Mouse (Mus musculus) spleen, postnatal 14 days (tissue): Measurements from ENCODE around the gene Scnn1a.
"Not testable (repeated sequence)": the region's sequence is repeated elsewhere in the genome, so short reads cannot be mapped to it uniquely, and the experiment has no call there.

Experiments used
- DNase-seq, 2 experiments: peaks; one replicate each; pipeline ENCODE4 v3.0.0; 2021 to 2022; ENCODE audit warnings: low spot score in 2 of 2

Gene Scnn1a

DNA sequence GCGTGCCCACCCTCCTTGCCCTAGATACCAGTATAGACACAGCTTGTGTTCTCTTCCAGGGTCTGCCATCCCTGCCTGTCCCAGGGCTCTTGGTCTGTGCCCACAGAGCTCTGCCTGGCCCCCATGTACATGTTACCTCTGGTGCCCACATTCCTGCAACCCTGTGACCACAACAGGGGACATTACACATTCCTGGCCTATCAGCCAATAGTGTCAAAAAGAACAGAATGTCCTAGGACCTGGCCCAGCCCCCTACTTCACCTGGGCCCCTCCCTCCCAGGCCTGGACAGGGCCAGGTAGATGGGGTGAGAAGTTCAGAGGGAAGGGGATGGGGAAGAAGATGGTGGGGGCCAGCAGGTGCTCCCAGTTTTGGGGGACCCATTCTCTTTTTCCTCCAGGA lies at the start of gene Scnn1a:
TSS of gene Scnn1a (plus strand) at position 337 of the 400 bp plus-strand sequence.
- DNase-seq = no peak

DNA sequence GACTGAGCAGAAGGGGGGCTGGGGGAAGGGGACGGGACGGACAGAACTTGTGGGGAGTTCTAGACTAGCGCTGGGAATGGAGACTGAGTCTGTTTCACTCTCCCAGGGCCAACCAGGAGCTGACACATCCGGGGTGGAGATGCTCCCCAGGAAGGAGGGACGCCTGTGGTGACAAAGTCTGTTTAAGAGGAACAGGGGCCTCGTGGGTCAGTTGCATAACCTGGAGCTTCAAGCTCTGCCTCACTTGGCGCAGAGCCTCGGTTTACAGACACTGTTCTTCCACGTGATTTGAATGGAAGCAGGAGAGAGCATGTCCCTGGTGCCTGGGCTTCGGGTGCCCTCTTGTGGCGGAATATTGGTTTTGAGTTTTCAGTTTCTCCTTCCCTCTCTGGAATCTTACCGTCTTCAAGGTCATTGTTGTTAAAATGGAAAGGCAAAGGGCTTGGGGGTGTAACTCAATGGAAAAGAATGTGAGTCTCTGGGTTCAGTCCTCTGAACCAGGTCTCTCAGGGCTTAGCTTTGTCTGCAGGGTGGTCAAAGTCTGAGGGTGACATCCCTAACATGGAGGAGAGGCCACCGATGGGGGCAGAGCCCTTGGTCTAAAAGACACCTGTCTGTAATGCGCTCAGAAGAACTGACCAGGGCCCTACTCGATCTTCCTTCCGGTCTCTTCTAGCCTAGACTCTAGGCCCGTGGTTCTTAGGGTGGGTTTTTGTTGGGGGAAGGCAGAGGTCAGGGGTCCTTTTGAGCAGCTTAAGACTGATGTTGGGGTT lies 48.8 kb upstream of the Scnn1a start:
- DNase-seq = peak; percentile 59 to 76

DNA sequence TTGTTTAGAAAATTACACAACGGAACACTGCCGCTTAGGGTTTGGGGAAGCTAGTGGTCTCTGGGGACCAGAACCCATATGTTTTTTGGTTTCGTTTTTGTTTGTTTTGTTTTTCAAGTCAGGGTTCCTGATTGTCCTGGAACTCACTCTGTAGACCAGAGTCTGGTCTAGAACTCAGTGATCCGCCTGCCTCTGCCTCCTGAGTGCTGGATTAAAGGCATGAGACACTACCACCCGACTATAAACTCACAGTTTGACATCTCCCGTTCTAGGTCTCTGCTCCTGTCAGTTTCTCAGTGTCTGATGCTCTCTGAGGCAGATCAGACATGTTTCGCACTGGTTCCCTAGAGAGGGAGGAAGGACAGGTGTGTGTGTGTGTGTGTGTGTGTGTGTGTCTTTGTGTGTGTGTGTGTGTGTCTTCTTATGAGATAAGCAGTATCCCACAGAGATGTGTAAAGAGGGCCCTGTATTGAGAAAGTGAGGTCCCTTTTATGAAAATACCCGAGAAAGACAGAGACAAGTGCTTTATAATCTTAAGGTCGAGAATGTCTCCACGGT lies 48.2 kb upstream of the Scnn1a start:
- DNase-seq = no peak

DNA sequence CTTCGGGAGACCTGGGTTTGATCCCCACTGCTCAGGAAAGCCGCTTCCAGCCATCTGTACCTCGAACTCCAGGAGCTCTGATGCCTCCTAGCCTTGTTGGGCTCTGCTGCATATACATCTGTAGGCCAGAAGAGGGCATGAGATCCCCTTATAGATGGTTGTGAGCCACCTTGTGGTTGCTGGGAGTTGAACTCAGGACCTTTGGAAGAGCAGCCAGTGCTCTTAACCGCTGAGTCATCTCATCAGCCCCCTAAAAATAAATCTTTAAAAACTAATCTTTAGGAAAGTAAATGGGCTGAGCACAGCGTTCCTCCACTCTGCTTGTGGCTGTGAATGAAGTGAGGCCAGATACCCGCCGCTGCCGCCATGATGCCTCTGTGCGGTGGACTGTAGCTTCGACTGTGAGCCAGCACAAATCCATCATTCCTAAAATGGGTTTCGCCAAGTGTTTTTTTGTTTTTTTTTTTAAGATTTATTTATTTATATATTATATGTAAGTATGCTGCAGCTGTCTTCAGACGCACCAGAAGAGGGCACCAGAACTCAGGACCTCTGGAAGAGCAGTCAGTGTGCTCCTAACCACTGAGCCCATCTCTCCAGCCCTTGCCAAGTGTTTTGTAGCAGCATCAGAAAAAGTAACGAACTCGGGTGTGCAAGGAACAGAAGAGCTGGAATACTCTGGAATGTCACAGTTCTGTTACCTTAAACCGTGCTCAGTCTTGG lies 45.5 kb upstream of the Scnn1a start:
- no peak for DNase-seq

DNA sequence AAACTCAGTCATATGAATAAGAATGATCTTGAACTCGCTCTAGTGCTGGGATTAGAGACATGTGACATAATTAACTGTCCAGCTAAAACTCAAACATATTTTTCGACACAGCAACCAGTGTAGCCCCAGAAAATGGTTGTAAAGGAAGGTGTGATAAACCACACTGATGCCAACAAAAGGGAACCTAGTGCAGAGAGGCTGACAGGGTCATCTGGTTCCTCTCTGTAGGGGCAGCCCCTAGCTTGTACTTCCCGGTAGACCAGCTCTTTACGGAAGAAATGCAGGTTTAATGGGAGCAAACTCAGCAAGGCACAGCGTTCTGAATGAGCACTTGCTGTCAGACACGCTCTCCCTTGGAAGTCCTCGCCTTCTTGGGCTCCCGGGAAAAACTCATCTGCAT lies 40.7 kb upstream of the Scnn1a start:
- no peak for DNase-seq

DNA sequence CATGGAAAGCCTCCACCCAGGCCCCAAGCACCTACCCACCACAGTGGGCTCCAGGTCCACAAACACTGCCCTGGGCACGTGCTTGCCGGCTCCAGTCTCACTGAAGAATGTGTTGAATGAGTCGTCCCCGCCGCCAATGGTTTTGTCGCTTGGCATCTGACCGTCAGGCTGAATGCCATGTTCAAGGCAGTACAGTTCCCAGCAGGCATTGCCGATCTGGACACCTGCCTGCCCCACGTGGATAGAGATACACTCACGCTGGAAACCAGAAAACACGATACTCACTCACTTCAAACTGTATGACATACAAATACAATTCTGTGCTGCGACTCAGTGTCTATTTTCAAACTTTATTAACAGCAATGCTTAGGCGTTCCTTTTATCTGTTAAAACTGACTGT lies 37.7 kb upstream of the Scnn1a start:
- DNase-seq = not testable (repeated sequence)

DNA sequence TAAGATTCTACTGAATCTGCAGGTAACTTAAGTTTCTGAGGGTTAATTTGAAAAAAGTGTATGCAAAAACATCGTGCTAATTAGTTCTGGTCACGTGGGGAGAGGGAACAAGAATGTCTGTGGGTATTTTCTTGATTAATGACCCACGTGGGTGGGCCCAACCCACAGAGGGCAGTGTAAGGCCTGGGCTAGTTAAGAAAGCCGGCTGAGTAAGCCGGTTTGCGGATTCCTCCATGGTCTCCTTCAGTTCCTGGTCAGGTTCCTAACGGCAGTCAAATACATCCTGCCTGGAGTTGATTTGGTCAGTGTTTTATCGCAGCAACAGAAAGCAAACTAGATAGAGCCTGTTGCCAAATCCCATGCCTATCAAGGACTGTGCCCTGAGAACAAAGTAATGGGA lies 36.2 kb upstream of the Scnn1a start:
- no peak for DNase-seq

DNA sequence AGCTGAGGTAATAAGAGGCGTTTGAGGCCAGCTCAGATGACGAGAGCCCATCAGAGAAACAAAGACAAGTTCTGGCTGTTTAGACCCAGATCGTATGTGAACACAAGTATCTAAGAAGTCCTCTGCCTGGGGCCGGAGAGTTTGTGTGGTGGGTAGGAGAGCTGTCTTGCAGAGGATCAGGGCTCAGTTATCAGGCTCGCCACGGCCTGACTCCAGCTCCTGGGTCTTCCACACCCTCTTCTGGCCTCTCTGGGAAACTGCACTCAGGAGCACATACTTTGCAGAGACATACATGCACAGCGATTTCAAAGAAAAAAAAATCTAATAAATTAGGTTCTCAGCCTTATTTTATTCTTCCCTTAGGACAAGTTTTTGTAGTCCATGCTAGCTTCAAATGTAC lies 35.7 kb upstream of the Scnn1a start:
- no peak for DNase-seq

DNA sequence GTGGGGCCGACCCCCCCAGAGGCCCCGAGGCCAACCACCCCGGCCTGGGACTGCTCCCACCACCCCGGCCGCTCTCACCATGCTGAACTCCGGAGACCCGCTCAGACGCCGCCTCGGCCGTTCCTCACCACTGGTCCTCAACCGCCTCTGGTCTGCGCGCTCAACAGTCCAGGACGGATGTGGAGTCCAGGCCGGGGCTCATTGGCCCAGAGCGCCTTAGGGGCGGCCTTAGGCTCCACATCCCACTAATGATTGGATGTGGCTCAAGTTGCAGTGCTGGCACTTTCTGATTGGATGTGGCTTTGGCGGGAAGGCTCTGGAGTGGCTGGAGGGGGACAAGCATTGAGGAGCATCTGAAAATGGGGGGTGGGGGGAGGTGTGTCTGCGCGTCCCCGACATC lies 34.6 kb upstream of the Scnn1a start, which contains the start of gene Tuba3a:
TSS of gene Tuba3a (minus strand) at position 153 of the 400 bp plus-strand sequence.
- no peak for DNase-seq

DNA sequence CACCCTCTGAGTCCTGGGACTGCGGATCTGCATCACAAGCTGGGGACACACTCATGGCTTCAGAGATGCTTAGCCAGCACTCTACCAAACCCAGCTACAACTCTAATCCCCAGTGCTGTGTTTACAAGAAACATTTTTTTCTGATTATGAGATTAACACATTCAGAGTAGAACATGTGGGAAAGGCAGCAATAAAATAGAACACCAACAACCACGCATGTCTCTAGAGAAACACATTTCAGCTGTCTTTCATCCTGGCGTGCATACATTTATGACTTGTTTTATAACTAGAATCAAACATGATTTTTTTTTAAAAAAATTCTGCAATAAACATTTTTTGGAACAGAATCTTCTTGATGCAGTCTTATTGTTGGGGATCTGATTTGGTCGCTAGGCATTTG lies 33.5 kb upstream of the Scnn1a start:
- no peak for DNase-seq

DNA sequence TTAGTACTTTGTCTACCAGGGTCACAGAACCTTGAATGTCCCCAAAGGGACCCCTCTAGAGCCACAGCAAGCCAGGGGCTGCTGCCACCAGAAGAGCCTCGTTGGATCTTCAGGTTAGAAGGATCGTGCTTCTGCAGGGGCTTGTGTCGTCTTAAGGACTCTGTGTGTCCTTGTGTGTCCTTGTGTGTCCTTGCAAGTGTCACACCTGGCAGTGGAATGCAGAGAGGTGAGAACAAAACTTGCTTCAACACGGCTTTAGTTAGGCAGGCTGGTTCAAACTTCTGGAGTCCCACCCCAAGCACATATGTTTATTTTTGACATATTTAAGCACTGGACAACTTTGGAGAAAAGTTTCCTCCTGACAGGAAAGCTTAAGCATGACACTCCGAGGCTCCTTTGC lies 31.7 kb upstream of the Scnn1a start:
- no peak for DNase-seq

DNA sequence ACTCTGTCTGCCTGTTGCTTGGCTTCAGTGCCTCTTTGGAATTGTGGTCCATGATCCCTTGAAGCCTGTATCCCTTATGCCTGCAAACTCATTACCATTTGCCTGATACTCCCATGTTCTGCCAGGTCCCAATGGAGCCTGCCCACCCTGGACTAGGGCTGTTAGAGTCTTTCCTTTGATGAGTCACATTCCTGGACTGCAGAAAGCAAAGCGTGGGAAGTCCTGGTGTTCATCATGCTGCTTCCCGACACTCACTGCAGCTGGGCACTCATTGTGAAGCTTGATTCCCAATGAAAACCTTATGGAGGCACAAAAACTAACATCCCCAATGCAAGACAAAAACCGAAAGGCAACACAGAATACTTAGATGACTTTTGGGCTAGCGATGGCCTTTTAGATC lies 29.1 kb upstream of the Scnn1a start:
- DNase-seq = no peak

DNA sequence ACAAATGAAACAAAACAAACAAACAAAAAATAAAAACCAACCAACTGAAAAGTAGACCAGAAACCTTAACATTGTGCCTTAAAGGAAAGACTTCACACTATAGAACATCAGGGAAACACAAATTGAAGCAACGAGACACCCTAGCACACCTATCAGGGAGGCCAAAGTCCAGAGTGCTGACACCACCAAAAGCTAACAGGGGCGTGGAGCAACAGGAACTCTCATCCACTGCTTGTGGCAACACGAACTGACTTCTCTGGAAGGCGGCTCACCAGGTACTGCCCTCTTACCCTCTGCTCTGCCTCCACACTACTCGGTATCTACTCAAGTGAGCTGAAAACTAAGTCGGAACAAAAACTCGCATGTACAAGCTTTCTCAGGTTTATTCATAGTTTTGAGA lies 28.2 kb upstream of the Scnn1a start:
- DNase-seq = no peak

DNA sequence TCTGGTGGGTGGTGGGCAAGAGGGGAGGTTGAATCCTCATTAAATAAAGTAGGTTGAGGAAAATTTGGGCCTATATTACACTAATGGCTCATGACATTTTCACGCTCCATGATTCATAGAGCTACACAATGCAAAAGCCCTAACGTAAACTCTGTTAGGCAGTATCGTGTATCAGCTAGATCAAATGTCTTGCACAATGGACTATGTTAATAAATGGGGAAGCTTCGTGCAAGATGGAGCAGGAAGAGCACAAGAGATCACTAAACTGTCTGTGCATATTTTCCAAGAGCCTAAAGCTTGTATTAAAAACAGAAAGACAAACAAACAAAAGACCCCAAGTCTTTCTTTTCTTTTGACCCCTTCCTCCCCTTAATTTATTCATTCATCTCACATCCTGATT lies 26.4 kb upstream of the Scnn1a start:
- DNase-seq = no peak

DNA sequence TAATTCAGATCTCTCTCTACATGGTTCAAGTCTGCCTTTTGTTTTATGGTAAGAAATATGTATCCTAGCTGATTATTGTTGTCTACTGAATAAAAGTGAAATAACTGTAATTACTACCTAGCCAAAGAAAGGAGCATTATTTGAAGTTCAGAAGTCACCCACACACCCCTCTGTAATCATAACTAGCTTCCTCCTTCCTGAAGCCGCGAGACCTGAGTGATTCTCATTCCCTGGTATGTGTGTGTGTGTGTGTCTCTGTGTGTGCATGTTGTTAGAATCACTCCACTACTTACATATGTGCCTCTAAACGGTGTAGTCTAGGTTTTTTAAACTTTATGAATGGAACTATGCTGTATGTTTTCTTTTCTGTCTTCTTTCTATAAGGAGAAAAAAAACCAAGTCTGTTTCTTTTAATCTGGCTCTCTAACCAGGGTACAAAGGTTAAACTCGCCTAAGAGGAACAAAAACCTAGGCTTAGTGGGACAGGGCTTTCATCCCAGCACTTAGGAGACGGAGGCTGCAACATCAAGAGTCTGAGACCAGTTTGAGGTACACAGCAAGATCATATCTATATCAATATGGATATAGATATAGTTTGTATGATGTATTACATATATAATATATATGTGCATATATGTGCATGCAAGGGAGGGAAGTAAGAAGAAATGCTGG lies 23.2 kb upstream of the Scnn1a start:
- DNase-seq = no peak

DNA sequence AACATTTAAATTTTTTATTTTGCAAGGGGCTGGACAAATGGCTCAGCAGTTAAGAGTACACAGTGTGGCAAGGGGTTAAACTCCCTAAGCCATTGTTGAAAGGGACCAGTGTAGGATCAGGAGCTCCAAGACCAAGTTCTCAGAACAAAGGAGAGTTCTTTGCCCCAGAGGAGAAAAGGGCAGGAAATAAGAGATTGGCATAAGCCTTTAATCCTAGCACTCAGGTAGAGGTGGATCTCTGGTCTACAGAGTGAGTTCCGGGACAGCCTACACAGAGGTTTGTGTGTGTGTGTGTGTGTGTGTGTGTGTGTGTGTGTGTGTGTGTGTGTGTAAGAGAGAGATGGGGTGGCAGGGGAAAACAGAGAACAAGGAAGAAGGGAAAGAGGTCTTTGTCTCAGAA lies 19.5 kb upstream of the Scnn1a start:
- no peak for DNase-seq

DNA sequence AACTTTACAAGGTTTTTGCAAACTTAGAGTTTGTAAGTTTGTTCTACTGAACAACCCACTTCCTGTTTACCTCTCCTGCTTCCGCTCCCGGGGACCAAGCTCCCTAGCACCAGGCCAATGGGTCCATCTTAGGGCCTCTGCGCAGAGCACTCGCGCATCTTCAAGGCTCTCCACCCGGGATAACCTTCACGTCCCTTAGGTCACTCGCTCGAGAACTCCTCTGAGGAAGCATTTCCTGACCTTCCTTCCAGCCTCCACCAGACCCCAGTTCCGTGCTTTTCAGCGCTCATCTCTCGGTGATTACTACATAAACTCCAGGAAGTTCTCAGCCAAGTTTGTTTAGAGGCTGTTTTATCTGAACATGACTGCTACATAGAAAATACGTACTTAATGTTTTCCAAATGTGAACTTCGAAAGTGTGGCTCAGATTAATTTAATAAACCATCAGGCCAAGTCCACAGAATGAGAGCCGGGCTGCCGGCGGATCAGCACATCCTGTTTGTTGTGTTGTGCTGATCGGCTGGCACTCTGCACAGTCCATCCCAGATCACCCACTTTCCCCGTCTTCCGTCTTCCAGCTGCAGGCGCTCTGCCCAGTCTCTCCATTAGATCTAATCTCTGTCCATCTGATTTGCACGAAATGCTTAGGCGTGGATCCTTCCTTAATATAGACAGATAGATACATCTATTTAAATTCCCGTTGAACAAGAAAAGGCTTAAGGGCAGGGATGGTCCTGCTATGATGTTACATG lies 18.1 kb upstream of the Scnn1a start:
- no peak for DNase-seq

DNA sequence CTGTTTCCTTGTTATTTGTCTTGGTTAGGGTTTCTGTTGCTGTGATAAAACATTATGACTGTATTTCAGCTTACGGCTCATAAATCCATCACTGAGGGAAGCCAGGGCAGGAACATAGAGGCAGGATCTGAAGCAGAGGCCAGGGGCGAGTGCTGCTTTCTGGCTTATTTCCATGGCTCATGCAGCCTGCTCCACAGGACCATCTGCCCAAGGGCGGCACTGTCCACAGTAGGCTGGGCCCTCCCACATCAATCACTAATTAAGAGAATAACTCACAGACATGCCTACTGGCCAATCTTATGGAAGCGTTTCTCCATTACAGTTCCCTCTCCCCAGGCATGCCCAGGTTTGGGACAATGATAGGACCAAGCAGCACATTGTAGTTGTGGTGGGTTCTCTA lies 17.2 kb upstream of the Scnn1a start:
- no peak for DNase-seq

DNA sequence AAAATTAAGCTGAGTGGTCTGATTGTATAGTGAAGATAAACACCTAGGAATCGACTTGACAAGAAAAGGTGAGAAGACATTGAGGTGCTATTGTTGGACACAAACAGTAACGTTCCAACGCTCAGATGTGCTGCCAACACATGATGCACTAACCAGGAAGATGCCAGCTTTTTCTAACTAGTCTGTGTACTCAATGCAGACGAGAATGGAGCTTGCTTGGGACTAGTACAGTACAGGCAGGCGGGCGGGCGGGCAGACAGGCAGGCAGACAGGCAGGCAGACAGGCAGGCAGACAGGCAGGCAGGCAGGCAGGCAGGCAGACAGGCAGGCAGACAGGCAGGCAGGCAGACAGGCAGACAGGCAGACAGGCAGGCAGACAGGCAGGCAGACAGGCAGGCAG lies 16.1 kb upstream of the Scnn1a start:
- DNase-seq = not testable (repeated sequence)

DNA sequence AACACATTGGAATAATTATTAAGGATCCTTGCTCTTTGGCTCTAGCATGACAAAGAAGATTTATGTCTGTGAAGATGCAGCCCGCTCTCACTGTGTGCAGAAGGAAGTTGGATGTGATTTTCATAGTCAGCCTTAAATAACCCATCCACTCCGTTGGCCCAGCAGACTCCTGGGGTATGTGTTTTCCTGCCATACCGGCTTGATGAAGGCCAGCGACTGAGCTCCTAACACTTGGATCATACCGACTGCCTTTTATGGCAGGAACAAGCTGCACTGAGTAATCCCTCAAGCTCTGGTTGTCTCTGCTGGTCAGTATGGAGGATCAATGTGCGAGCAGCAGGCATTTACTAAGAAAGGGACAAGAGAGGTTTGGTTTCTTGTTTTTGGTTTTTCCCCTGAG lies 15.0 kb upstream of the Scnn1a start:
- no peak for DNase-seq

DNA sequence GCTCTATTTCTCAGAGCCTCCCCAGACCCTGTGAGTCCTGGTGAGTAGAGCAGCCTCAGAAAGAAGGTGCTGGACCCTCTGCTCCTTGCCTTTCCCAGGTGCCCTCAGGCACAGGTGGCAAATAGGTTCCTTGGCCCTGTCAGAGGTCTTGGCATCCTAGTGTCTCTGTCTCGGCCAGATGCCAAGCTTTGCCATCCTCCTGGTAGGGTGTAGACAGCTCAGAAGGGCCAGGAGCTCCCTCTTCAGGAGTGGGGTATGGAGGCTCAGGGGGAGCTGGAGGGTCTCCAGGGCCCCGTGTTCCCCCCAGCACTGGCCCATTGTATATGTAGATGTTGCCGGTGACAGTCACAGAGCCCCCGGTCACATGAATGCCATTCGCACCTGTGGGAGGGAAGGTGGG lies 13.4 kb upstream of the Scnn1a start:
- DNase-seq = no peak

DNA sequence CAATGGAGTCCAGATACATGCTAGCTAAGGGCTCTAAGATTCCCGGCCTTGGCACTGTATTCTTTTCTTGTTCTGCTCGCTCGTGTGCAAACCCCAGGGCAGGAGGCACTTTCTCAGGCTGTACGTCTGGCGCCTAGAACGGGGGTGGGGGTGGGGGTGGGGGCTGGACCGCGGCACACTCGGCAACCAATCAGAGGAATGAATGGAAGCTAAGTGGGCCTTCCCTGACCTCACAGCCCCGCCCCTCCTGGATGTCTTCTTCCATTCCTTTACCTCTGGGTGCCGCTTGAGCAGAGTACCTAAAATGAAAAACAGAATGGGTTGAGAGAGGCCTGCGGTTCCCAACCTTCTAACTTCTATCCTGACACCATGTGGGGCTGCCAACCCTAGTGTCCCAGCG lies 11.5 kb upstream of the Scnn1a start:
- no peak for DNase-seq
